Mouse (Mus musculus) liver (tissue): ENCODE measurements around the gene Hspb8.

ENCODE experiments used
- DNase-seq: peaks from one replicate; pipeline ENCODE4 v3.0.0-alpha.2; 2020; ENCODE audit warnings: mixed read lengths

The Hspb8 gene

GRCm38 (mm10) chr5:116422699-116423201 is at the start of gene Hspb8:
Gene Hspb8 (minus strand): TSS chr5:116422864.
- DNase-seq: peak; percentile 64

- no peak for DNase-seq
These were observed 38.8 kb upstream of the Hspb8 start for GRCm38 (mm10) chr5:116461354-116462042.

DNA sequence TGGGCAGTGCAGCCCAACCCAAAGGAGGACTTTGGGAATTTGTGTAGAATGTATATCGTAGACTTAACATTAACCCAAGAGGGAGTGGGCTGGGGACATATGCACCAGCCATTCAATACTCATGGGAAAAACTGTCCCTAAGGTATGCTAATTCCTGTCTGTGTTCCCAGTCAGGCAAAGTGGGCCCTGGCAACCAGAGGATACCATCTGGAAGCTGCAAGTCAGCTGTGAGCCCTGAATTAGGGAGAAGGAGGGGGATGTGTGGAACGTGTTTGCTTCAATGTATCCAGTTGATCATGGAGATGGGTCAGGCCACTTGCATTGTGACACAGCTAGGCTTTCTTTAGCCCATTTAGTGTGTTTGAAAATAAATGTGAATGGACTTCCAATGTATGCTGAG is 37.3 kb upstream of the Hspb8 start:
- DNase-seq: no peak

DNA sequence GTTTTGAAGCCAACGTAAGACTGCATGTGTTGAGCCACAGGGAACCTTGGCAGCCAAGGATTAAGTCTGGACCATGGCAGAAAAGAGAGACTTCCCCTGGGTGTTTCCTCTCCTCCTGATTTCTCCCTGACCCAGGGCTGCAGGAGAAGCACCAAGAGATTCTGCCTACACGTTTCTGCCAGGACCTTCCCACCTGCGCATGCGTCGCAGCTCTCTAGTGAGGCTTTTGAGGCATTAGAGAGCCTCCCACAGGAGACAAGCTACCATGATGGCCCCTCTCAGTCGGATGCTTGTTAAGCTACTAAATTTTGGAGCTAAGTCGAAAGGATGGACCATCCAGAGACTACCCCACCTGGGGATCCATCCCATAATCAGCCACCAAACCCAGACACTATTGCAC is 35.1 kb upstream of the Hspb8 start:
- no peak for DNase-seq

DNA sequence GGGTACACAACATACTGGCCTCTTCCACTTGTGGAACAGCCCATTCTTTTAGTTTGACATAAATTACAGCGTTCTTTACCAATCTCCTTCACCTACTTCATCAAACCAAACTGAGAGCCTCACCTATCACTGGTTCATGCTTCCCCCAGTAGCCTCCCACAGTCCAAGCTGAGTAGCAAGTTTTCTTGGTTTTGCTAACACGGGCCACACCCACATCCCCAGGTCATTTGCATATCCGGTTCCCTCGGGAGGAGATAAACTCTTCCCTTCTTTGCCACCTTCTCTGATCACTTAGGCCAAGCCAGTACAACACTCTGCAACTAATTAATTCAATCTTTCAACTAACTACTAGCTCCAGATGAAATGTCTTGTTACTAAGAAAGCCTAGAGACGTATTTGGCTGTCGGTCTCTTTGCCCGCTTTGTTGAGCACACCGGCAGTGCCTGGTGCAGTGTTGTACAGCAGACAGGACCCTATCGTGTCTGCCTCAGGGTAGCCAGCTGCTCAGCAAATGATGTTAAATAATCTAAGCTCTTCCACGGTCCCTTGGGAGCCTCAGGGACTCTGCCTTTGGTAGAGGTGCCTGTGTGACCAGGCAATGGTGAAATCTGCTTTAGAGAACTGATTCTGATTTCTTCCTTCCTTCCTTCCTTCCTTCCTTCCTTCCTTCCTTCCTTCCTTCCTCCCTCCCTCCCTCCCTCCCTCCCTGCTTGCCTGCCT is 34.3 kb upstream of the Hspb8 start:
- DNase-seq: no peak

DNA sequence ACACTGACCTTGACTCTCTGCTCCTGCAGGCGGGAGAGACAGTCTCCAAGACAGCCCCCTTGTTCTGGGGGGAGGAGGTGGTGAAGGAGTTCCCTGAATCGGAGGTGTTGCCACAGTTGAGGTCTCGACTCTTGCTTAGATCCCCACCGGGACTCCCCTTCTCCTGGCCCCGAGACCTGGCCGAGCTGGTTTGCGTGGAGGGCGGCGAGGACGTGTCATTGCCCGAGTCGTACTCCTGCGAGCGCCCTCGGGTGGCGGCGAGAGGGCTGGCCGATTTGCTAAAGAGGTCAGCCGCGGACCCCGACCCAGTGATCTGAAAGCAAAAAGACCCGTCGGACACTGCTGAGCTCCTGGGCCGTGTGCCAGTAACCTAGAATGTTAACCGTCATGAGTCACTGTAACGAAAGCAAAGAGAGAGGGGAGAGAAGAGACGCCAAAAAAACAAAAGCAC is 30.8 kb upstream of the Hspb8 start:
- DNase-seq: peak; percentile 58

- DNase-seq: no peak
These were observed 28.2 kb upstream of the Hspb8 start for GRCm38 (mm10) chr5:116450901-116451300.

DNA sequence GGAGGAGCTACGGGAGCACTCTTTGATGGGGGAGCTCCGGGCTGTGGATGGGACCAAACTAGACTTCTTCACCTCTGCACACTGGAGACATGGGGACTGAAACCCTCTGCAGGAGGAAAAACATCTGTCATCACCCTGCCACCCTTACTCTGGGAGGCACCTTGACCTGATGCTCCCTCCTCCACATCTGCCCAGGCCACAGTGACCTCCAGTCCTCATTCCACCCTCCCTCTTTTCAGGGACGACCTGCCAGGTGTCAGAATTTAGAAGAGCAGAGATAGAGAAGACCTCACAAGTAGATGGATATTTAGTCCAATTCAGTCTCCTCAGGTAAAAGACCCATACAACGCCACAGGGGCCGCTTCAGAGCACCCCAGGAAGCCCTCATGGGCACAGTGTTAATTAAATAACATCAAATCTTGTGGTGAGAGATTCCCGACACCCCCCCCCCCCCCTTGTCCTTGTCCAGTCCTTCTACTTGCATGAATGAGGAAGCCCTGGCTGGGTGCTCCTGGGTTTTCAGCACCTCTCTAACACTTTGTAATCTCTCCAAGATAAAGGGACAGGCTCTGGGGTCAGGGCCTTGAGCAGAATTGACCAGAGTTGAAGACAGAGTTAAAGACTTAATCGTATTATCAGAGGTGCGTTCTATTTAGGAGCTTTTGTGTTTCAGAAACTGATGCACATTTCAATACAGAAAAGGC is 27.0 kb upstream of the Hspb8 start:
- DNase-seq: no peak

- no peak for DNase-seq
These were observed 25.9 kb upstream of the Hspb8 start for GRCm38 (mm10) chr5:116448409-116449191.

DNA sequence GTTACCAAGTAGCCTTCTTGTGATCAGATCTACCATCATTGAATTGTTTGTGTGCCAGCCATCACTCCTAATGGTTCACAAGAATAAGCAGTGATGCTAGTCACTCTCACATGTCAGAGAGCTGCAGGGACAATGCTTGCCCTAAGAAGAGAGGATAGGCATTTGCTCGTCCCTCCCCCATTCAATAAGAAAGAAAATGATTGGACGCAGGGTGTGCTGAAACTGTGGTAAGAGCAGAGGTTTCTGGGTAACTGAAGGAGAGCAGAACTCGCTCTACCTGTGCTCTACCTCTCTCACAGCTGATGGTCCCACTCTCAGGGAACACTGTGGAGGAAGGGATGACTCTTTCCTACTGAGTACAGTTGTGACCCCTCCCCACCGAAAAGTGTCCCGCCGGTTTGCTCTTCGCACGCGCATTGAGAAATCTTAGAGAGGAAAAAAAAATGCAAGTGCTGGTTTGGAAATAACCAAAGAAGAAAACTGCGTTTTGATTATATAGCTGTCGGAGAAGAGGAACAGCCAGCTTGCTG is 25.2 kb upstream of the Hspb8 start:
- no peak for DNase-seq

DNA sequence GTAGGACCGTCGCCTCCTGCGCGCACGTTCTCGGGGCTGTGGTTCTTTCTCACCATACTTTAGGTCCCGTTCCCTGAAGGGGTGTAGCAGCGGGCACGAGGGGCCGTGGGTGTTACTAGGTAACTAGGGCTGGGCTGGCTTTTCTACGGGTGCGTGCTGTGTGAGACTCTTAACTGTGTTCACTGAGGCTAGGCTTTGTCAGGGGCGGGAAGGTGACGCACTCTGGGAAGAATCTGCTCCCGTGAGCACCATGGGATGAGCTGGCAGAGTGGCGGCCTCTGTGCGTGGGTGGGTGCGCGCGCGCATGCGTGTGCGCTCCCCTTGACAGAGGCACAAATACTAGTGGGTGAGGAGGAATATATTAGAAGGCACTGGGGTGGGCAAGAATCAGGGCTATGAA is 23.9 kb upstream of the Hspb8 start:
- no peak for DNase-seq

GRCm38 (mm10) chr5:116445634-116446367 is 23.1 kb upstream of the Hspb8 start:
- DNase-seq: no peak

- DNase-seq: peak; percentile 18
These were observed 21.9 kb upstream of the Hspb8 start for GRCm38 (mm10) chr5:116444517-116444916.

- DNase-seq: no peak
These were observed 20.8 kb upstream of the Hspb8 start for GRCm38 (mm10) chr5:116443459-116443940.

DNA sequence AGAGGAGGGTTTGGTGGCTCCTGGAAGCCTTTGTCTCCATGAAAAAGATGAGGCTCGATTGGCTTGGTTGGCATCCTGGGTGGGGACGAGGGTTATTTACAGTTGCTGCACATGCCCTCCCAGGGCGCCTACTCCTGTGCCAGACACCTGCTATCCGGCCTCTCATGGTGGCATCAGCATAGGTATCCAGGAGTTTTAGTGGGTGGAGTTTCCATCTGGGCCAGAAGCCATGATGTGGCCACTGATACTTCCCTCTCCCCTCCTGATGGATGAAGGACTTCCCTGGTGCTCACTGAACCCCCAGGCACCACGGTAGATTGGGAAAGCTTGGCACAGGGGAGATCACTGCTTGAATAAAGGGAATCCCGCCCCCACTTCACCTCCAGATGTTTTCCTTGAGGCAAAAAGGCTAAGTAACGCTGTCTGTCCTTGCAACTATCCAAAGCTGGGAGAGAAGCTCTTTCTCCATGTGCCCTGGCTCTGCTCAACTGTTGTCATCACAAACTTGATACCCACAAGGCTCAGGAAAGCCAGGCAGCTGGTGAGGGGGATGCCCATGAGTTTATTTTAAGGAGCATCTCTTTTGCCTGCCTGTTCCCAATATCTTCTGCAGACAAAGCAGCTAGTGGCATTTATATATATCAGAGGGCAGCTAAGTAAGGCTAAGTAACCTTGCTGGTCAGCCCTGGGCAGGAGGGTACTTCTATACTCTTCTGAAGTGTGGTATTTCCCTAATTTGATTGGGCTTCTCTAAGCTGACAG is 20.2 kb upstream of the Hspb8 start:
- DNase-seq: no peak

DNA sequence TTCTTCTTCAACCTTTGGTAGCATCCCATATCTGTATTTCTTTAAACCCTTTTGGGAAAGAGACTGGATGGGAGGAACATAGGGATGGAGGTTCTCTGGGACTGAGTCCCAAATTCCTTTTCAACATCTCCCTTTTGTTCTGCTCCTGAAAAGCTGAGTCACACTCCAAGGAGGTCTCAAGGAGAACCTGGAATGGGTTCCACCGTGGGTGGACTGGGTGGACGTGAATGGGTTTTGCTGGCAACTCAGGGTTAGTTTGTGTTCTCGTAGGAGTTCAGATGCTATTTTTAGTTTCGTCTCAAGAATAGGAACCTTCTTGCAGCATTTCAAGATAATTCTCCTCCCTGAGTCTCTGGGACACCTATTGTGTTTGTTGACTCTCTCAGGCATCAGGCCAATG is 17.6 kb upstream of the Hspb8 start:
- no peak for DNase-seq

- DNase-seq: no peak
These were observed 15.7 kb upstream of the Hspb8 start for GRCm38 (mm10) chr5:116438328-116438727.

GRCm38 (mm10) chr5:116436117-116436516 is 13.5 kb upstream of the Hspb8 start:
- no peak for DNase-seq

DNA sequence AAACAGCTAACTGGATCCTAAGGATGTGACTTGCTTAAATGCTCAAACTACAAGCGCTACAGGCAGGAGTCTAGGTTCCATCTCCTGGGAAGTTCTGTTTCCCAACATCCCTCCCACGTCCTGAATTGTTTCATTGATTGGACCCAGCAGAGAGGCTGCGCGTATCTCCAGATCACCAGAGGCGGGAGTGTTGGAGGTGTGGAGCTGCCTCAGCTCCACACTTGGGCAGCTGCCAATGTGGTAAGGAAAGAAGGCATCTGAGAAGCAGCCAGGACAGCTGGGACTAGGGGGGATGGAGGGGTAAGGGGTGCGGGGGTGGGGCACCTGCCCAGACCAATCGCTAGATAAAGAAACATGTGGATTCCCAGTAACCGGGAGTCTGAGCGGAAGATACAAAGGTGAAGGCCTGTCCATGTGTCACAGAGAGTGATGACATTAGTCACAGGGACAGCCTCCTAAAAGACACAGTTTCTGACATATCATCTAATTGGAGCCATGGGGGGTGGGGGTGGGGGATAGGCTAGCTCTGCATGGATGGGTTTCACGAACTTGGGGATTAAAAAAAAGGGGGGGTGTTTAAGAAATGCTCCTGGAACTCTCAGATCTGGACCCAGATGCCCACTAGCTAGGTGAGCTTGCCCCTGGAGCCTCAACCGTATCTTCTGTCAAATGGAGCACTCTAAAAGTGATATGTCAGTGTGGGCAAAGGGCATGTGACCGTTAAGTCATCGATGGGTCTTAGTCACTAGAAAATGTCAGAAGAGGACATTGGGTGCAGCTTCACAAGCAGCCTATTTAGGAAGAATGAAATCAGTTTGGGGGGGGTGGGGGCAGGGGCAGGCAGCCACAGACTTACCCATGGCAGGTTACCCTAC is 12.5 kb upstream of the Hspb8 start:
- DNase-seq: no peak

GRCm38 (mm10) chr5:116432871-116433270 is 10.2 kb upstream of the Hspb8 start:
- no peak for DNase-seq
